In genomic region chr1:193172991-193173809, GRCm38 (mm10) we compare ENCODE assay signal across 7 mouse cellular contexts. TPM values are rescaled to one million over a fixed set of nuclear protein-coding genes. Genes with fewer than 3 reads are reported as not detected.
A peak's percentile ranks its signal among the peaks of the same experiment; 100 is the strongest.
DNase-seq lines count a peak whose midpoint lies in the region; ATAC-seq lines count a peak whose summit lies in the region.

No protein-coding gene starts in this region.

- H3K27ac ChIP-seq in embryonic facial prominence, embryonic 11.5 days (replicated peaks; ENCODE audit: low read depth, low read length) = no peak overlapping the region
- peak overlapping the region; percentile 91 for H3K27ac ChIP-seq in limb, embryonic 10.5 days
- H3K27ac ChIP-seq in midbrain, embryonic 13.5 days = peak overlapping the region; percentile 83

- 1% methylated on average over 48 of the region's 48 CpGs for WGBS in embryonic facial prominence, embryonic 11.5 days
- WGBS in limb, embryonic 10.5 days = 1% methylated on average over 48 of the region's 48 CpGs
- 2% methylated on average over 48 of the region's 48 CpGs for WGBS in midbrain, embryonic 13.5 days

- H3K9ac ChIP-seq in embryonic facial prominence, embryonic 11.5 days (replicated peaks; ENCODE audit: low read length) = peak overlapping the region; percentile 73
- H3K9ac ChIP-seq in midbrain, embryonic 13.5 days (replicated peaks) = peak overlapping the region; percentile 87

- peak overlapping the region; percentile 62 for H3K4me2 ChIP-seq in embryonic facial prominence, embryonic 11.5 days (ENCODE audit: low read depth, low read length)
- peak overlapping the region; percentile 66 for H3K4me2 ChIP-seq in midbrain, embryonic 13.5 days (replicated peaks)

- H3K36me3 ChIP-seq in embryonic facial prominence, embryonic 11.5 days (replicated peaks; ENCODE audit: control insufficient read depth, insufficient read depth, low read depth, low read length) = no peaks in the 10 kb centered on the region
- H3K36me3 ChIP-seq in limb, embryonic 10.5 days = no peaks in the 10 kb centered on the region
- no peaks in the 10 kb centered on the region for H3K36me3 ChIP-seq in midbrain, embryonic 13.5 days

- H3K9me3 ChIP-seq in embryonic facial prominence, embryonic 11.5 days (replicated peaks; ENCODE audit: control insufficient read depth, low read length) = no peaks in the 10 kb centered on the region
- no peaks in the 10 kb centered on the region for H3K9me3 ChIP-seq in limb, embryonic 10.5 days (replicated peaks)
- H3K9me3 ChIP-seq in midbrain, embryonic 13.5 days = no peaks in the 10 kb centered on the region

- peak; percentile 97 for DNase-seq in adrenal gland, postnatal 14 days
- DNase-seq in embryonic facial prominence, embryonic 11.5 days (ENCODE audit: low spot score) = peak; percentile 100
- DNase-seq in kidney, adult 11 months = peak; percentile 96
- DNase-seq in limb, embryonic 10.5 days (ENCODE audit: low spot score) = peak; percentile 97
- peak; percentile 96 for DNase-seq in spleen, adult 12 weeks (ENCODE audit: low spot score)

- H3K4me3 ChIP-seq in embryonic facial prominence, embryonic 11.5 days (ENCODE audit: low read depth, low read length) = peak overlapping the region; percentile 57
- peak overlapping the region; percentile 74 for H3K4me3 ChIP-seq in limb, embryonic 10.5 days
- H3K4me3 ChIP-seq in midbrain, embryonic 13.5 days (replicated peaks) = peak overlapping the region; percentile 83

- no peaks in the 10 kb centered on the region for H3K27me3 ChIP-seq in embryonic facial prominence, embryonic 11.5 days (ENCODE audit: control insufficient read depth, insufficient read depth, low read length)
- no peaks in the 10 kb centered on the region for H3K27me3 ChIP-seq in limb, embryonic 10.5 days (ENCODE audit: low read depth, poor library complexity, severe bottlenecking)
- H3K27me3 ChIP-seq in midbrain, embryonic 13.5 days = no peaks in the 10 kb centered on the region

- peak; percentile 98 for ATAC-seq in embryonic facial prominence, embryonic 11.5 days (replicated peaks; ENCODE audit: insufficient number of reproducible peaks, low FRiP score, low TSS enrichment, low read depth)
- peak; percentile 87 for ATAC-seq in granulocyte monocyte progenitor cell, adult 5-6 weeks (replicated peaks; ENCODE audit: poor library complexity, severe bottlenecking)
- ATAC-seq in midbrain, embryonic 13.5 days = peak; percentile 99

- H3K4me1 ChIP-seq in embryonic facial prominence, embryonic 11.5 days (ENCODE audit: control insufficient read depth, insufficient read depth, low read length) = no peaks in the 10 kb centered on the region
- H3K4me1 ChIP-seq in limb, embryonic 10.5 days = peaks cover 23% of the 10 kb centered on the region
- peaks cover 45% of the 10 kb centered on the region for H3K4me1 ChIP-seq in midbrain, embryonic 13.5 days (replicated peaks)

RNA-seq across cellular contexts. Expression of gene A130010J15Rik, which starts 5.4 kb away (rescaled TPM):
- total RNA-seq in adrenal gland, postnatal 14 days (2021) = 2.8 and 5.4 TPM in 2 replicates
- polyA plus RNA-seq in embryonic facial prominence, embryonic 11.5 days (2014; fragmentation: Nextera tagmentation; extraction: Ambion mirVana) = 17.6 and 18.0 TPM in 2 replicates
- 6.2 and 6.7 TPM in 2 replicates for total RNA-seq in granulocyte monocyte progenitor cell, adult 5-6 weeks (2014; fragmentation: Nextera tagmentation)
- total RNA-seq in granulocyte monocyte progenitor cell, adult 5-6 weeks (2017) = 7.0 and 13.9 TPM in 2 replicates
- polyA plus RNA-seq in limb, embryonic 10.5 days (2016; fragmentation: Nextera tagmentation; extraction: Ambion mirVana) = 16.7 and 18.4 TPM in 2 replicates
- polyA plus RNA-seq in midbrain, embryonic 13.5 days (2015; fragmentation: Nextera tagmentation; extraction: Ambion mirVana) = 14.2 and 15.4 TPM in 2 replicates

RNA-seq across cellular contexts. Expression of gene Irf6, which starts 20.3 kb away (rescaled TPM):
- 1.1 and 2.9 TPM in 2 replicates for total RNA-seq in adrenal gland, postnatal 14 days (2021)
- polyA plus RNA-seq in embryonic facial prominence, embryonic 11.5 days (2014; fragmentation: Nextera tagmentation; extraction: Ambion mirVana) = 15.4 and 16.1 TPM in 2 replicates
- total RNA-seq in granulocyte monocyte progenitor cell, adult 5-6 weeks (2014; fragmentation: Nextera tagmentation) = not detected in 2 replicates
- total RNA-seq in granulocyte monocyte progenitor cell, adult 5-6 weeks (2017) = 0.22 TPM in 1 of 2 replicates, not detected in the other
- 8.0 and 8.9 TPM in 2 replicates for polyA plus RNA-seq in limb, embryonic 10.5 days (2016; fragmentation: Nextera tagmentation; extraction: Ambion mirVana)
- 0.62 and 0.74 TPM in 2 replicates for polyA plus RNA-seq in midbrain, embryonic 13.5 days (2015; fragmentation: Nextera tagmentation; extraction: Ambion mirVana)

RNA-seq across cellular contexts. Expression of gene Traf3ip3, which starts 28.3 kb away (rescaled TPM):
- 5.0 and 22.9 TPM in 2 replicates for total RNA-seq in adrenal gland, postnatal 14 days (2021)
- polyA plus RNA-seq in embryonic facial prominence, embryonic 11.5 days (2014; fragmentation: Nextera tagmentation; extraction: Ambion mirVana) = 1.5 and 1.7 TPM in 2 replicates
- 77.4 and 94.9 TPM in 2 replicates for total RNA-seq in granulocyte monocyte progenitor cell, adult 5-6 weeks (2014; fragmentation: Nextera tagmentation)
- total RNA-seq in granulocyte monocyte progenitor cell, adult 5-6 weeks (2017) = 61.3 and 96.4 TPM in 2 replicates
- 1.0 and 1.5 TPM in 2 replicates for polyA plus RNA-seq in limb, embryonic 10.5 days (2016; fragmentation: Nextera tagmentation; extraction: Ambion mirVana)
- 1.1 and 1.2 TPM in 2 replicates for polyA plus RNA-seq in midbrain, embryonic 13.5 days (2015; fragmentation: Nextera tagmentation; extraction: Ambion mirVana)

RNA-seq across cellular contexts. Expression of gene Lamb3, which starts 34.3 kb away (rescaled TPM):
- total RNA-seq in adrenal gland, postnatal 14 days (2021) = 1.0 and 2.3 TPM in 2 replicates
- 0.97 and 1.1 TPM in 2 replicates for polyA plus RNA-seq in embryonic facial prominence, embryonic 11.5 days (2014; fragmentation: Nextera tagmentation; extraction: Ambion mirVana)
- total RNA-seq in granulocyte monocyte progenitor cell, adult 5-6 weeks (2014; fragmentation: Nextera tagmentation) = 6.7 and 8.8 TPM in 2 replicates
- total RNA-seq in granulocyte monocyte progenitor cell, adult 5-6 weeks (2017) = 2.9 and 3.2 TPM in 2 replicates
- 0.40 and 0.81 TPM in 2 replicates for polyA plus RNA-seq in limb, embryonic 10.5 days (2016; fragmentation: Nextera tagmentation; extraction: Ambion mirVana)
- 0.58 and 0.62 TPM in 2 replicates for polyA plus RNA-seq in midbrain, embryonic 13.5 days (2015; fragmentation: Nextera tagmentation; extraction: Ambion mirVana)

RNA-seq across cellular contexts. Expression of gene Diexf, which starts 43.1 kb away (rescaled TPM):
- total RNA-seq in adrenal gland, postnatal 14 days (2021) = 18.9 and 19.5 TPM in 2 replicates
- 8.6 and 11.1 TPM in 2 replicates for polyA plus RNA-seq in embryonic facial prominence, embryonic 11.5 days (2014; fragmentation: Nextera tagmentation; extraction: Ambion mirVana)
- 26.3 and 40.3 TPM in 2 replicates for total RNA-seq in granulocyte monocyte progenitor cell, adult 5-6 weeks (2014; fragmentation: Nextera tagmentation)
- 21.9 and 26.1 TPM in 2 replicates for total RNA-seq in granulocyte monocyte progenitor cell, adult 5-6 weeks (2017)
- polyA plus RNA-seq in limb, embryonic 10.5 days (2016; fragmentation: Nextera tagmentation; extraction: Ambion mirVana) = 10.1 and 11.5 TPM in 2 replicates
- polyA plus RNA-seq in midbrain, embryonic 13.5 days (2015; fragmentation: Nextera tagmentation; extraction: Ambion mirVana) = 8.7 and 10.2 TPM in 2 replicates
